In genomic region chr7:140955758-140956555, GRCm38 (mm10) we compare ENCODE assay signal across 7 mouse cellular contexts. TPM values are rescaled to one million over a fixed set of nuclear protein-coding genes. Genes with fewer than 3 reads are reported as not detected.
DNase-seq lines count a peak whose midpoint lies in the region; ATAC-seq and TF ChIP-seq lines count a peak whose summit lies in the region.

Gm45717 (minus strand) TSS chr7:140955937.
Ifitm2 (minus strand) TSS chr7:140955987.

- peak within 1 kb of the TSS; percentile 60 for H3K4me2 ChIP-seq in hindbrain, embryonic 12.5 days (replicated peaks)

- TF ChIP-seq POLR2A in MEL (IDR thresholded peaks at IDR 0.05; ENCODE audit: control insufficient read depth in 1 of 2, insufficient read depth in 1 of 2, low read depth in 1 of 2, low read length in 2 of 2, poor library complexity in 1 of 2): peak in 1 of 2 experiments; percentile 90; a peak in 3 of 4 replicates

- H3K36me3 ChIP-seq in MEL (ENCODE audit: control insufficient read depth in 1 of 2, insufficient read depth in 2 of 2, low read length in 2 of 2): peaks cover 0 to 14% of the 10 kb centered on the region in 2 experiments; a peak in 2 of 4 replicates
- no peaks in the 10 kb centered on the region for H3K36me3 ChIP-seq in hindbrain, embryonic 12.5 days
- peaks cover 17% of the 10 kb centered on the region for H3K36me3 ChIP-seq in limb, embryonic 10.5 days
- H3K36me3 ChIP-seq in midbrain, embryonic 10.5 days: no peaks in the 10 kb centered on the region; the same call in 1 of the 2 replicates

- no peak for TF ChIP-seq RAD21 in MEL (IDR thresholded peaks at IDR 0.05; ENCODE audit: low read depth, low read length)

- peak; percentile 66; the same call in 1 of the 2 replicates for ATAC-seq in hindbrain, embryonic 12.5 days (ENCODE audit: low FRiP score)

- no peak for TF ChIP-seq CTCF in MEL (IDR thresholded peaks at IDR 0.05 in 2 of 3, conservative IDR thresholded peaks at IDR 0.05 in 1 of 3; ENCODE audit: control insufficient read depth in 1 of 3, insufficient read depth in 1 of 3, low read depth in 2 of 3, low read length in 3 of 3, poor library complexity in 1 of 3, severe bottlenecking in 1 of 3)

- H3K9ac ChIP-seq in MEL (ENCODE audit: control insufficient read depth, low read depth, low read length, poor library complexity, severe bottlenecking): peak within 1 kb of the TSS; percentile 63
- peak within 1 kb of the TSS; percentile 49 for H3K9ac ChIP-seq in hindbrain, embryonic 12.5 days

- no peaks in the 10 kb centered on the region for H3K27me3 ChIP-seq in MEL (ENCODE audit: control insufficient read depth in 1 of 2, insufficient read depth in 2 of 2, low read length in 2 of 2)
- 0 out of 2 replicates have a peak, but pooled peaks cover 3% of the 10 kb centered on the region for H3K27me3 ChIP-seq in hindbrain, embryonic 12.5 days
- H3K27me3 ChIP-seq in limb, embryonic 10.5 days (ENCODE audit: low read depth, poor library complexity, severe bottlenecking): no peaks in the 10 kb centered on the region
- no peaks in the 10 kb centered on the region; the same call in 1 of the 2 replicates for H3K27me3 ChIP-seq in midbrain, embryonic 10.5 days (ENCODE audit: low read depth, poor library complexity, severe bottlenecking)

- peaks cover 0 to 21% of the 10 kb centered on the region in 2 experiments; a peak in 3 of 4 replicates for H3K4me1 ChIP-seq in MEL (ENCODE audit: control insufficient read depth in 1 of 2, insufficient read depth in 2 of 2, low read length in 2 of 2)
- peaks cover 29% of the 10 kb centered on the region for H3K4me1 ChIP-seq in hindbrain, embryonic 12.5 days
- peaks cover 71% of the 10 kb centered on the region for H3K4me1 ChIP-seq in limb, embryonic 10.5 days
- peaks cover 50% of the 10 kb centered on the region for H3K4me1 ChIP-seq in midbrain, embryonic 10.5 days

- DNase-seq in MEL (ENCODE audit: low read depth, low spot score): peak; percentile 97
- DNase-seq in adrenal gland, postnatal 36 days: peak; percentile 75 to 88
- DNase-seq in forelimb bud, embryonic 11.5 days (ENCODE audit: low read depth, low spot score): peak; percentile 89
- DNase-seq in limb, embryonic 10.5 days (ENCODE audit: low spot score): peak; percentile 80
- peak; percentile 47 for DNase-seq in midbrain, embryonic 10.5 days (ENCODE audit: low spot score)
- DNase-seq in testis, postnatal 14 days (ENCODE audit: low spot score): peak; percentile 73

- peak within 1 kb of the TSS; percentile 69 to 70 for H3K4me3 ChIP-seq in MEL (ENCODE audit: control insufficient read depth in 1 of 2, insufficient read depth in 1 of 2, low read depth in 2 of 2, low read length in 2 of 2)
- H3K4me3 ChIP-seq in hindbrain, embryonic 12.5 days: peak within 1 kb of the TSS; percentile 39
- peak within 1 kb of the TSS; percentile 69 for H3K4me3 ChIP-seq in limb, embryonic 10.5 days
- peak within 1 kb of the TSS; percentile 57 for H3K4me3 ChIP-seq in midbrain, embryonic 10.5 days

- 24% methylated on average over 11 of the region's 11 CpGs for WGBS in hindbrain, embryonic 12.5 days
- 7% methylated on average over 11 of the region's 11 CpGs for WGBS in limb, embryonic 10.5 days
- WGBS in midbrain, embryonic 10.5 days: 19% methylated on average over 11 of the region's 11 CpGs

- H3K9me3 ChIP-seq in MEL (replicated peaks; ENCODE audit: insufficient read depth, low read length): no peaks in the 10 kb centered on the region
- no peaks in the 10 kb centered on the region for H3K9me3 ChIP-seq in hindbrain, embryonic 12.5 days (replicated peaks)
- no peaks in the 10 kb centered on the region for H3K9me3 ChIP-seq in limb, embryonic 10.5 days (replicated peaks)
- no peaks in the 10 kb centered on the region for H3K9me3 ChIP-seq in midbrain, embryonic 10.5 days (replicated peaks)

- peak in 1 of 2 experiments; percentile 29; a peak in 1 of 4 replicates for TF ChIP-seq EP300 in MEL (IDR thresholded peaks at IDR 0.05; ENCODE audit: low read depth in 1 of 2, low read length in 2 of 2)

- peaks cover 29% of the 10 kb centered on the region for H3K79me2 ChIP-seq in MEL (ENCODE audit: control insufficient read depth, insufficient read depth, low read length, poor library complexity)

- H3K27ac ChIP-seq in MEL (ENCODE audit: control insufficient read depth, low read depth, low read length): peak within 1 kb of the TSS; percentile 58
- peak within 1 kb of the TSS; percentile 52; the same call in 1 of the 2 replicates for H3K27ac ChIP-seq in hindbrain, embryonic 12.5 days
- H3K27ac ChIP-seq in limb, embryonic 10.5 days: peak within 1 kb of the TSS; percentile 91
- H3K27ac ChIP-seq in midbrain, embryonic 10.5 days (replicated peaks): peak within 1 kb of the TSS; percentile 80

TF ChIP-seq in MEL, 35 proteins besides CTCF, POLR2A, EP300 and RAD21:
- no peak for TF ChIP-seq MAFK (IDR thresholded peaks at IDR 0.05; ENCODE audit: borderline replicate concordance, low read depth, low read length)
- peak; percentile 43; the same call in 1 of the 2 replicates for TF ChIP-seq TCF12 (IDR thresholded peaks at IDR 0.05; ENCODE audit: low read depth, low read length)
- no peak for TF ChIP-seq MYB (IDR thresholded peaks at IDR 0.05; ENCODE audit: low read depth, low read length)
- peak; percentile 91 for TF ChIP-seq POLR2AphosphoS2 (IDR thresholded peaks at IDR 0.05; ENCODE audit: low read length)
- TF ChIP-seq NRF1 (IDR thresholded peaks at IDR 0.05; ENCODE audit: insufficient read depth, low read depth, low read length, poor library complexity, severe bottlenecking): no peak
- no peak; the same call in 1 of the 2 replicates for TF ChIP-seq MAZ (IDR thresholded peaks at IDR 0.05; ENCODE audit: low read depth, low read length)
- TF ChIP-seq USF1 (IDR thresholded peaks at IDR 0.05; ENCODE audit: low read depth, low read length): no peak
- TF ChIP-seq ELF1 (IDR thresholded peaks at IDR 0.05; ENCODE audit: low read depth, low read length): peak; percentile 32; the same call in 1 of the 2 replicates
- TF ChIP-seq MAX (IDR thresholded peaks at IDR 0.05; ENCODE audit: low read length): peak; percentile 68
- peak; percentile 58; the same call in 1 of the 2 replicates for TF ChIP-seq HCFC1 (IDR thresholded peaks at IDR 0.05; ENCODE audit: low read depth, low read length)
- TF ChIP-seq SMC3 (IDR thresholded peaks at IDR 0.05; ENCODE audit: low read depth, low read length): no peak
- peak; percentile 70; the same call in 1 of the 2 replicates for TF ChIP-seq MYC (IDR thresholded peaks at IDR 0.05; ENCODE audit: low read depth, low read length)
- TF ChIP-seq TAL1 (IDR thresholded peaks at IDR 0.05; ENCODE audit: low read length): no peak
- peak; percentile 68 for TF ChIP-seq MXI1 (IDR thresholded peaks at IDR 0.05; ENCODE audit: low read depth, low read length)
- TF ChIP-seq TBP (IDR thresholded peaks at IDR 0.05; ENCODE audit: low read depth, low read length): peak; percentile 51; the same call in 1 of the 2 replicates
- no peak for TF ChIP-seq BHLHE40 (IDR thresholded peaks at IDR 0.05; ENCODE audit: borderline replicate concordance, low read depth, low read length)
- no peak for TF ChIP-seq CHD1 (IDR thresholded peaks at IDR 0.05; ENCODE audit: low read depth, low read length)
- peak; percentile 87 for TF ChIP-seq NELFE (IDR thresholded peaks at IDR 0.05; ENCODE audit: low read depth, low read length)
- no peak; the same call in 1 of the 2 replicates for TF ChIP-seq ZMIZ1 (IDR thresholded peaks at IDR 0.05; ENCODE audit: low read depth, low read length)
- TF ChIP-seq GATA1 (IDR thresholded peaks at IDR 0.05; ENCODE audit: low read depth, low read length): no peak
- TF ChIP-seq SIN3A (IDR thresholded peaks at IDR 0.05; ENCODE audit: low read length): no peak; the same call in 1 of the 2 replicates
- TF ChIP-seq GABPA (IDR thresholded peaks at IDR 0.05; ENCODE audit: low read depth, low read length): no peak
- no peak for TF ChIP-seq ZNF384 (IDR thresholded peaks at IDR 0.05; ENCODE audit: low read depth, low read length)
- TF ChIP-seq ETS1 (IDR thresholded peaks at IDR 0.05; ENCODE audit: low read depth, low read length): peak; percentile 19; the same call in 1 of the 2 replicates

RNA-seq across cellular contexts. Expression of gene Gm45717, which starts in this region (rescaled TPM):
- total RNA-seq in MEL (2012; rRNA removed): not detected in 2 replicates
- polyA plus RNA-seq in MEL (2012; ENCODE audit: insufficient read depth in 1 of 2, insufficient read length in 2 of 2, low read depth in 1 of 2, low replicate concordance in 2 of 2, missing spikeins in 1 of 2): not detected
- total RNA-seq in adrenal gland, postnatal 36 days (2021): not detected
- 0.97 TPM in 1 of 2 replicates, not detected in the other for polyA plus RNA-seq in hindbrain, embryonic 12.5 days (2016; fragmentation: Nextera tagmentation; extraction: Ambion mirVana)
- not detected in 2 replicates for polyA plus RNA-seq in limb, embryonic 10.5 days (2016; fragmentation: Nextera tagmentation; extraction: Ambion mirVana)
- 0.42 TPM in 1 of 2 replicates, not detected in the other for polyA plus RNA-seq in midbrain, embryonic 10.5 days (2016; fragmentation: Nextera tagmentation; extraction: Ambion mirVana)

RNA-seq across cellular contexts. Expression of gene Ifitm2, which starts in this region (rescaled TPM):
- total RNA-seq in MEL (2012; rRNA removed): 177 and 213 TPM in 2 replicates
- 100 to 1,000 TPM in 1 of 2 experiments, not detected in 1; 317 TPM for polyA plus RNA-seq in MEL (2012; ENCODE audit: insufficient read depth in 1 of 2, insufficient read length in 2 of 2, low read depth in 1 of 2, low replicate concordance in 2 of 2, missing spikeins in 1 of 2)
- 100 to 1,000 TPM; 430 to 633 TPM for total RNA-seq in adrenal gland, postnatal 36 days (2021)
- 326 and 340 TPM in 2 replicates for polyA plus RNA-seq in hindbrain, embryonic 12.5 days (2016; fragmentation: Nextera tagmentation; extraction: Ambion mirVana)
- 904 and 922 TPM in 2 replicates for polyA plus RNA-seq in limb, embryonic 10.5 days (2016; fragmentation: Nextera tagmentation; extraction: Ambion mirVana)
- 305 and 352 TPM in 2 replicates for polyA plus RNA-seq in midbrain, embryonic 10.5 days (2016; fragmentation: Nextera tagmentation; extraction: Ambion mirVana)

Comparison
In these comparisons a context has a peak if more than half of its experiments do, and no peak if none do; other contexts are left out.
1. Peak in every context shown above with its lines: DNase-seq, ATAC-seq, H3K4me3 ChIP-seq and H3K27ac ChIP-seq.
2. DNase-seq: peak in every context shown above with its lines; median percentile 97 in MEL; 89 in forelimb bud, embryonic 11.5 days; 82 in adrenal gland, postnatal 36 days; 80 in limb, embryonic 10.5 days; 73 in testis, postnatal 14 days; 47 in midbrain, embryonic 10.5 days.